Mouse (Mus musculus): ENCODE results near the gene Tmem221. TPM values are rescaled to one million over a fixed set of nuclear protein-coding genes. Genes with fewer than 3 reads are reported as not detected.

The Tmem221 gene
- total RNA-seq, 2 experiments from 2014 or later, result not detected

DNA sequence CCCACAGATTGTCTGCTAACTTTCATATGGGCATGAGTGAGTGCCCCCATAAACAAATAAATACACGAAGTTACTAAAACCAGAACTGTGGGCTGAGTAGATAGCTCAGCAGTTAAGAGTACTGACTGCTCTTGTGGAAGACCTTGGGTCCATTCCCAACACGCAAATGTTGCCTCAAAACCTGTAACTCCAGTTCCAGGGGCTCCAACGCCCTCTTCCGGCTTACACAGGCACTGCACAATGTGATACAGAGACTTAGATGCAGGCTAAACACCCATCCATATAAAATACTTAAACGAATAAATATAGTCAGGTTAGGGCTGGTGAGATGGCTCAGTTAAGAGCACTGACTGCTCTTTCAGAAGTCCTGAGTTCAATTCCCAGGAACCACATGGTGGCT is 43.6 kb downstream of the Tmem221 start:
- no peak for DNase-seq (ENCODE audit: extremely low spot score in 1 of 2, low spot score in 1 of 2)

DNA sequence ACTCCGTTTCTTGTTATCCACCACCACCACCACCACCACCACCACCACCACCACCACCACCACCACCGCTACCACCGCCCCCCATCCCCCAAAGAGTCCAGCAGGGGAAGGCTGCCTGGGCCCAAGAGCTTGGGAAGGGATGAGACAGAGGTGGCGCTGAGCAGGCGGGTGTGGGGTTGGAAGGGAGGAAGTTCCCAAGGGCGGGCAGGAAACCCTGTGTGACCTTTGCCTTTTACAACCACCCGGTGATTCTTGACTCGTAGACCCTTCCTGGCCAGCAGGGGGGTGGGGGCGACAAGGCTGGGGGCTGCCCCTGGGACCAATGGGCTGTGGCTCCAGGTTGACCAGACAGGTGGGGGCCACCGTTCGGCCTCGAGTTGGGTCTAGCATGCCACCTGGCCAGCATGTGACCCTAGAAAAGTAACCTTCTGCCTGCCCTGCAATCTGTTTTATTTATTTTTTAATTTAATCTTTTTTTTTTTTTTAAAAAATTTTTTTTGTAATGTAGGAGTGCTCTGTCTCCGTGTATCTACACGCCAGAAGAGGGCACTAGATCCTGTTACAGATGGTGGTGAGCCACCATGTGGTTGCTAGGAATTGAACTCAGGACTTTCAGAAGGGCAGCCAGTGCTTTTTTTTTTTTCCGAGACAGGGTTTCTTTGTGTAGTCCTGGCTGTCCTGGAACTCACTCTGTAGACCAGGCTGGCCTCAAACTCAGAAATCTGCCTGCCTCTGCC is 45.5 kb downstream of the Tmem221 start:
- no peak for DNase-seq (ENCODE audit: extremely low spot score in 1 of 2, low spot score in 1 of 2)

DNA sequence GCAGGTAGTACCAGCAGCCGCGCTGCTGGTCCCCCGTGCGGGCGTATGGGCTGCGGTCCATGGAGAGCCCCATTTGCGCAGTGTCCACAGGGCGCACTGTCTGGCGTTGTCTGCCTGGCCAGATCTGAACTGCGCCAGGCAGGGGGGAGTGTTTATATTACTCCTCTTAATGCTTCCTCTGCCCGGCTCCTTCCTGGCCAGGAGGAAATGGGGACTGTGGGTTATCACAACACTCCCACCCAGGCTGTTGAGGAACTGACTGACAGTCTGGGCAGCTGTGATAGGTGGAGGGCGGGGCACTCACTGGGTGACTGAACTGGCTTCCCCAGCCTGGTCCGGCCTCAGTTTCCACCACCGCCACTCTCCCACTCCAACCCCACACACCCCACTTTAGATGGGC is 47.0 kb downstream of the Tmem221 start, which contains the start of gene Plvap:
TSS of gene Plvap (minus strand) at position 109 of the 400 bp plus-strand sequence.
- DNase-seq (ENCODE audit: extremely low spot score in 1 of 2, low spot score in 1 of 2), result no peak

DNA sequence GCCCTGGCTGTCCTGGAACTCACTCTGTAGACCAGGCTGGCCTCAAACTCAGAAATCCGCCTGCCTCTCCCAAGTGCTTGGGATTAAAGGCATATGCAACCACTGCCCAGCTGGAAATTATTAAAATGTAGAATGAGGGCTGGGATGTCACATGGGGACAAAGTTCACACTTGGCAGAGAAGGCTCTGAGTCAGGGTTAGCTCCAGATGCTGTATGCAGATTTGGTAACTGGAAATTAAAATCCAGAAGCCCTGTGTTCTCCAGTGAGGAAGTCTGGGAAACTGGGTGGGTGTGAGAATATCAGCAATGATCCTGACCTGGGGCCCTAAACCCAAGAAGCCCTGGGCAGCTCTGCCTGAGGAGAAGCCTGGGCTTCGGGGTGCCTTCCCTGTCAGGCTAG is 49.4 kb downstream of the Tmem221 start:
- no peak for DNase-seq (ENCODE audit: extremely low spot score in 1 of 2, low spot score in 1 of 2)

DNA sequence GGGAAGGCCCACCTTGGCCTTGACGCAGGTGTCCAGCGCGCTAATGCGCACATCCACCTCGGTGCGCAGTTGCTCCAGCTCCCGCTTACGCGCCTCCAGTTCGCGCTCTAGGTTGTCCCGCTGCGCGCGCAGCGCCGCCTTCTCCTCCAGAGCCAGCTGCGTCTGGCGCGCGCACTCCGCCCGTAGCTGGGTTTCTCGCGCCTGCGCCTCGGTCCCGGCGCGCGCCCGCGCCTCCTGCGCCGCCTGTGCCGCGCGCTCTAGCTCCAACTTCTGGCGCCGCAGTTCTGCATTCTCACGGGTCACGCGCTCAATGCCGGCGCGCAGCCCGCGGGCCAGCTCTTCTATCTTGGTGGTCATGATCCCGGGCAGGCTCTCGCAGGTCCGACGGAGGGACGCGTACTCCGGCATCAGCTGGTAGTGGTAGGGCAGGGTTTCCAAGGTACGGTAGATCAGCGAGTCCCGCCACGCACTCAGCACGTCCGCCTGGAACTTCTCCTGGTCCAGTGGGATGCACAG is 51.0 kb downstream of the Tmem221 start:
- peak; percentile 63 to 65 for DNase-seq (ENCODE audit: extremely low spot score in 1 of 2, low spot score in 1 of 2)

DNA sequence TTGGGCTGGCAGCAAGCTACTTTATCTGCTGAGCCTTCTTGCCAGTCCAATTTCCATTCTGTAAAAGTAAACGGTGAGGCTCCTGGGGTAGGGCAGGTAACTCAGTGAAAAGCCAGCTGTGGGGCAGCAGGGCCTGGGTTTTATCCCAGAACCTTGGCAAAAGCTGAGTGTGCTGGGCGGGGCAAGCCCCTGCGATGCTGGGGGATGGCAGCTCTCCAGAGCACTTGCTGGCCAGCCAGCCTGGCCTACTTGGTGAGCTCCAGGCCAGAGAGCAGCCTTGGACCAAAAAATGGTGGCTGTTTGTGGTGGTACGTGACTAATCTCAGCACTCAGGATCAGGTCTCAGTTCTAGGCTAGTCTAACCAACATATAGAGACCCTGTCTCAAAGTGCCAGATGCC is 52.7 kb downstream of the Tmem221 start:
- DNase-seq (ENCODE audit: extremely low spot score in 1 of 2, low spot score in 1 of 2), result no peak

DNA sequence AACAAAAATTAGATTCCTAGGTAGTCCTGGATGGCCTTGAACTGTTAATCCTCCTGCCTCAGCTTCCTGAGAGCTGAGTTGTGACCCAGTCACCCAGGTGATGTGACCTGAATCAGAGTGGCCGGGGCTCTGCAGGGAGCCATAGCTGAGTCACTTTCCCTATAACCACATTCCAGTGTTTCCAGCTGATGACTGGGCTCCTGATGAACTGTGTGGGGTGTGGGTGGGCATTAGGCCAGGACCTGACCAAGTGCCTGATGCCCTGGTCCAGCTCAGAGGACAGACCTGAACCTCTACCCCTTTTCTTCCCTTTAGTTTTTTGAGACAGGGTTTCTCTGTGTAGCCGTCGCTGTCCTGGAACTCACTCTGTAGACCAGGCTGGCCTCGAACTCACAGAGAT is 53.3 kb downstream of the Tmem221 start:
- no peak for DNase-seq (ENCODE audit: extremely low spot score in 1 of 2, low spot score in 1 of 2)

DNA sequence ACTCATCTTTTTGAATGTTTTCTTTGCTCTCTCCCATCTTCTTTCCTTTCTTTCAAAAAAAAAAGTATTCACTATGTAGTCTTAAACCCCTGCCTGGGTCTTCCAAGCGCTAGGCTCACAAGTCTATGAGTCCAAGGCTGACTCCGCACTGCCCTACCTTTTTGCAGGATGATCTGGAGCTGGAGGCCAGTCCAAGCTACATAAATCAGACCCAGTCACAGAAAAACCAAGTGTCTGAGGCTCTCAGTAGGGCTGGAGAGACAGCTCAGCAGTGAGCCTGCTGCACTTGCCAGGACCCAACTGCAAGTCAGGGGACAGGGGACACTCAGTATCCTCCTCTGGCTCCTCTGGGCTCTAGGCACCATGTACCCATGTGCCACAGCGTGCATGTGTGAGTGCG is 54.3 kb downstream of the Tmem221 start:
- DNase-seq (ENCODE audit: extremely low spot score in 1 of 2, low spot score in 1 of 2), result no peak

Other genes with a start within 250 kb of the Tmem221 start
- 100 to 1,000 TPM; 113 TPM for gene Use1, start 192.0 kb downstream of the Tmem221 start, total RNA-seq (2021)
- gene Ocel1, start 187.6 kb downstream of the Tmem221 start, total RNA-seq (2021), result 10 to 100 TPM; 15.3 to 18.5 TPM
- 10 to 100 TPM; 43.0 to 44.1 TPM for gene Nr2f6, start 176.9 kb downstream of the Tmem221 start, total RNA-seq (2021)
- gene Ushbp1, start 163.1 kb downstream of the Tmem221 start, total RNA-seq (2021), result 1 to 10 TPM; 3.6 to 4.4 TPM
- 10 to 100 TPM; 98.0 to 99.3 TPM for gene Babam1, start 162.0 kb downstream of the Tmem221 start, total RNA-seq (2021)
- gene Ankle1, start 152.9 kb downstream of the Tmem221 start, total RNA-seq (2021), result under 1 TPM; 0.31 to 0.47 TPM
- 100 to 1,000 TPM; 235 to 284 TPM for gene Abhd8, start 95.2 kb downstream of the Tmem221 start, total RNA-seq (2021)
- gene Mrpl34, start 93.9 kb downstream of the Tmem221 start, total RNA-seq (2021), result 10 to 100 TPM; 49.9 to 54.7 TPM
- 10 to 100 TPM; 95.6 to 97.2 TPM for gene Dda1, start 89.7 kb downstream of the Tmem221 start, total RNA-seq (2021)
- 10 to 100 TPM; 53.5 to 58.0 TPM for gene Ano8, start 72.9 kb downstream of the Tmem221 start, total RNA-seq (2021)
- 10 to 100 TPM; 28.4 to 36.4 TPM for gene Gtpbp3, start 70.8 kb downstream of the Tmem221 start, total RNA-seq (2021)
- 1 to 10 TPM; 6.1 to 6.7 TPM for gene Plvap, start 47.1 kb downstream of the Tmem221 start, total RNA-seq (2021)
- not detected for gene Ccdc194, start 33.2 kb downstream of the Tmem221 start, total RNA-seq (2021)
- 1 to 10 TPM; 3.0 to 4.1 TPM for gene Bst2, start 21.4 kb downstream of the Tmem221 start, total RNA-seq (2021)
- gene Mvb12a, start 15.9 kb downstream of the Tmem221 start, total RNA-seq (2021), result 10 to 100 TPM; 30.9 to 33.6 TPM
- gene Nxnl1, start 7.7 kb upstream of the Tmem221 start, total RNA-seq (2021), result not detected
- 100 to 1,000 TPM; 107 to 128 TPM for gene Slc27a1, start 10.0 kb upstream of the Tmem221 start, total RNA-seq (2021)
- gene Pgls, start 33.3 kb upstream of the Tmem221 start, total RNA-seq (2021), result 10 to 100 TPM; 36.3 to 38.9 TPM
- 1 to 10 TPM; 2.7 to 4.3 TPM for gene Fam129c, start 38.8 kb upstream of the Tmem221 start, total RNA-seq (2021)
- 10 to 100 TPM; 56.7 to 58.7 TPM for gene Colgalt1, start 52.1 kb upstream of the Tmem221 start, total RNA-seq (2021)
- 100 to 1,000 TPM; 235 to 291 TPM for gene Unc13a, start 112.9 kb upstream of the Tmem221 start, total RNA-seq (2021)
- gene Jak3, start 117.4 kb upstream of the Tmem221 start, total RNA-seq (2021), result 1 to 10 TPM; 4.9 to 5.6 TPM
- 1 to 10 TPM in 1 of 2 experiments, under 1 TPM in 1; 0.98 to 3.3 TPM for gene Insl3, start 130.3 kb upstream of the Tmem221 start, total RNA-seq (2021)
- gene B3gnt3, start 142.9 kb upstream of the Tmem221 start, total RNA-seq (2021), result under 1 TPM; 0.42 to 0.47 TPM
- gene Fcho1, start 166.8 kb upstream of the Tmem221 start, total RNA-seq (2021), result 100 to 1,000 TPM in 1 of 2 experiments, 10 to 100 TPM in 1; 88.0 to 106 TPM